Mouse (Mus musculus): Measurements from ENCODE around the gene Smarca4. TPM values are rescaled to one million over a fixed set of nuclear protein-coding genes. Genes with fewer than 3 reads are reported as not detected.

Gene Smarca4
- polyA plus RNA-seq, 1 experiment from 2014 or later = 157 TPM

DNA sequence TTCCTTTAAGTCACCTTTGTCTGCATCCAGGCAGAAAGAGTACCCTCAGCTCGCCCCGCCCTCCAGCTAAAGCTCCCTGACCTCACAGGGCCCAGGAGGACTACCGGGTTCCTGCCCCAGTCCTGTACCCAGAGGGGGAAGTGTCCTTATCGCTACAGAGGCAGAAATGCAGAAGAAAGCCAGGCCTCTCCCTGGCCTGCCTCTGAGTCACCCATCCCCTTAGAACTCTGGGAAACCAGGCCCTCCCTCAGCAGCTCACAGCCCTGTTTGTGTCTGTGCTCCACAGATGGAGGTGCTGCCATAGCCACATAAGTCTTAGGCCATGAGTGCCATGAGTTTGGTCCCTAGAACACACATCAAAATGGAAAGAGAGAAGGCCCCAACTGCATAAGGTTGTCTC lies 99.3 kb downstream of the Smarca4 start:
- 69% methylated on average over 4 of the region's 4 CpGs for WGBS
- H3K9me3 ChIP-seq = no peaks in the 10 kb centered on the region

GRCm38 (mm10) chr9:21717015-21717414 lies 101.0 kb downstream of the Smarca4 start:
- H3K36me3 ChIP-seq (replicated peaks) = peaks cover 18% of the 10 kb centered on the region
- 86% methylated on average over 2 of the region's 2 CpGs for WGBS
- no peaks in the 10 kb centered on the region for H3K9me3 ChIP-seq
- no peak for DNase-seq (ENCODE audit: low spot score)
- H3K4me3 ChIP-seq = no peak overlapping the region
- no peak overlapping the region for H3K27ac ChIP-seq (replicated peaks)
- H3K27me3 ChIP-seq (replicated peaks; ENCODE audit: low read depth, poor library complexity, severe bottlenecking) = no peaks in the 10 kb centered on the region
- H3K4me1 ChIP-seq = 0 out of 2 replicates have a peak, but pooled peaks cover 11% of the 10 kb centered on the region

More for the DNA sequence above, 99.3 kb downstream of the Smarca4 start:
- Histone ChIP-seq H3K4me1 (0 out of 2 replicates have a peak, but pooled peaks cover 6% of the 10 kb centered on the region), H3K27me3 (replicated peaks; ENCODE audit: low read depth, poor library complexity, severe bottlenecking) (no peaks in the 10 kb centered on the region), H3K27ac (replicated peaks) (no peak overlapping the region), H3K36me3 (replicated peaks) (peaks cover 18% of the 10 kb centered on the region), H3K4me3 (no peak overlapping the region)
- DNase-seq (ENCODE audit: low spot score) = no peak

DNA sequence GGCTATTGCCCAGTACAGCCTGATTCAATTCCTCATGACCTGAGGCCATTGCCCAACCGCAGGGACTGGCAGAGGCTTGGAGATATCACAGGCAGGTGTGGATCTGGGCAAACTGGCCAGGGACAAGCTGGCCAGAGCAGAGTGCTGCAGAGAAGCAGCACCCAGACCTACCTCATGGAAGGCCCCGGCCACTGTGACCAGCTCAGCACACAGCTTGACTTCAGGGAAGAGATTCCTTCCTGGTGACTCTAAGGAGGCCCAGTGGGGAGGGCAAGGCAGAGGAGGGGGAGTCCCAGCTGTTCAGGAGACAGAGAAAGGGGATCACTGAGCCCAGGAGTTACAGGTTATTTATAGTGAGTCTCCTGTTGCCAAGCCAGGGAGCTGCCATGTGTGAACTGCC lies 105.1 kb downstream of the Smarca4 start:
- WGBS = 78% methylated on average over 2 of the region's 2 CpGs

DNA sequence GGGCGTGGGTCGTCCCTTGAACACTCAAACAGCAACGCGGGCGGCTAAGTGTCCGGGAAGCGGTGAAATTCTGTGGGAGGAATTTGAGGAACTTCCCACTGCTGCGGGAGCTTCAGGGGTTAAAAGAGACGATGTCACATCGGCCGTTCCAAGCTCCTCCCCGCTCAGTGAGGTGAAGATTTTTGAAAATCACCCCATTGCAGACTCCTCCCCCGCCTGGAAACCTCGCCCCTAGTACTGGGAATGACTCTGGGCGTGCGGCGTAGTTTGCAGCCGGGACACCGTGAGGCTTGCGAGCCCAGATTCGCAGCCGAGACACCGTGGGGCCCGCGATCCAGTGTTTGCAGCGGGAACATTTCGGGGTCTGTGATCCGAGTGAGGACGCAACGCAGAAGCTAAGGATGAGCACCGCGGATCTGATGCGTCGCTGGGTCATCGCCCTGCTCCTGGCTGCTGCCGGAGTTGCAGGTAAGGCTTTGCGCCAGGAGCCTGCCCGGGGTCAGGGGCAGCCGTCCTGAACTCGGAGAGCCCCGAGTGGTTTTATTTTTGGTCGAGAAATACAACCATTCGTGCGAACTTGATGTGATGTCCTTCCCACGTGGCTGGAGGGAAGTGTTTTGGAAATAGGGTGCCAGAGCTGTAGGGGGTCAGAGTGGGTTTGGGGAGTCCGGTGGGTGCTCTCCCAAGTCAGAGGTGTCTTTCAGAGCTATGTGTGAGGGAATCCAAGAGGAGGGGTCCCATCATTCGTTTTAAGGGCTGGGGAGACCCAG lies 107.6 kb downstream of the Smarca4 start, which contains the start of gene Ldlr:
Gene Ldlr, plus strand, starts transcription at position 107 of the 770 bp plus-strand sequence.
- WGBS = under 1% methylated on average over 47 of the region's 47 CpGs

More for the DNA sequence above, 105.1 kb downstream of the Smarca4 start:
- Histone ChIP-seq H3K27ac (replicated peaks) (peak overlapping the region; percentile 91), H3K36me3 (replicated peaks) (peaks cover 15% of the 10 kb centered on the region), H3K27me3 (replicated peaks; ENCODE audit: low read depth, poor library complexity, severe bottlenecking) (no peaks in the 10 kb centered on the region), H3K4me3 (no peak overlapping the region), H3K9me3 (no peaks in the 10 kb centered on the region), H3K4me1 (peaks cover 36% of the 10 kb centered on the region)
- DNase-seq (ENCODE audit: low spot score) = no peak

GRCm38 (mm10) chr9:21724147-21724536 lies 108.2 kb downstream of the Smarca4 start:
- Histone ChIP-seq H3K9me3 (no peaks in the 10 kb centered on the region; the same call in 1 of the 2 replicates), H3K4me1 (peaks cover 39% of the 10 kb centered on the region), H3K4me3 (peak overlapping the region; percentile 71), H3K36me3 (replicated peaks) (peaks cover 46% of the 10 kb centered on the region), H3K27me3 (replicated peaks; ENCODE audit: low read depth, poor library complexity, severe bottlenecking) (no peaks in the 10 kb centered on the region), H3K27ac (replicated peaks) (peak overlapping the region; percentile 91)
- DNase-seq (ENCODE audit: low spot score) = peak; percentile 96
- under 1% methylated on average over 18 of the region's 18 CpGs for WGBS

More for the DNA sequence above, 107.6 kb downstream of the Smarca4 start, which contains the start of gene Ldlr:
- Histone ChIP-seq H3K27me3 (replicated peaks; ENCODE audit: low read depth, poor library complexity, severe bottlenecking) (no peaks in the 10 kb centered on the region), H3K9me3 (no peaks in the 10 kb centered on the region; the same call in 1 of the 2 replicates), H3K36me3 (replicated peaks) (peaks cover 40% of the 10 kb centered on the region), H3K4me3 (peak within 1 kb of the TSS; percentile 71), H3K4me1 (peaks cover 43% of the 10 kb centered on the region), H3K27ac (replicated peaks) (peak within 1 kb of the TSS; percentile 91)
- peak; percentile 91 for DNase-seq (ENCODE audit: low spot score)

GRCm38 (mm10) chr9:21725224-21726121 lies 109.5 kb downstream of the Smarca4 start:
- Histone ChIP-seq H3K27ac (replicated peaks) (peak overlapping the region; percentile 91), H3K4me1 (peaks cover 37% of the 10 kb centered on the region), H3K27me3 (replicated peaks; ENCODE audit: low read depth, poor library complexity, severe bottlenecking) (no peaks in the 10 kb centered on the region), H3K4me3 (peak overlapping the region; percentile 71), H3K9me3 (no peaks in the 10 kb centered on the region; the same call in 1 of the 2 replicates), H3K36me3 (replicated peaks) (peaks cover 59% of the 10 kb centered on the region)
- DNase-seq (ENCODE audit: low spot score) = no peak
- WGBS = 87% methylated on average over 23 of the region's 23 CpGs

- Histone ChIP-seq H3K4me1 (peaks cover 32% of the 10 kb centered on the region), H3K27me3 (replicated peaks; ENCODE audit: low read depth, poor library complexity, severe bottlenecking) (no peaks in the 10 kb centered on the region), H3K4me3 (peak overlapping the region; percentile 71; the same call in 1 of the 2 replicates), H3K27ac (replicated peaks) (0 out of 2 replicates have a peak overlapping the region, but pooled peaks have one; percentile 1), H3K36me3 (replicated peaks) (peaks cover 68% of the 10 kb centered on the region), H3K9me3 (no peaks in the 10 kb centered on the region; the same call in 1 of the 2 replicates)
- WGBS = 81% methylated on average over 14 of the region's 14 CpGs
- DNase-seq (ENCODE audit: low spot score) = no peak
Measured at GRCm38 (mm10) chr9:21726218-21726975, 110.4 kb downstream of the Smarca4 start.

- Histone ChIP-seq H3K4me1 (peaks cover 26% of the 10 kb centered on the region), H3K27me3 (replicated peaks; ENCODE audit: low read depth, poor library complexity, severe bottlenecking) (no peaks in the 10 kb centered on the region), H3K4me3 (no peak overlapping the region), H3K9me3 (no peaks in the 10 kb centered on the region; the same call in 1 of the 2 replicates), H3K27ac (replicated peaks) (no peak overlapping the region), H3K36me3 (replicated peaks) (peaks cover 88% of the 10 kb centered on the region)
- 91% methylated on average over 10 of the region's 10 CpGs for WGBS
- DNase-seq (ENCODE audit: low spot score) = no peak
Measured at GRCm38 (mm10) chr9:21728261-21728832, 112.4 kb downstream of the Smarca4 start.

- Histone ChIP-seq H3K9me3 (no peaks in the 10 kb centered on the region; the same call in 1 of the 2 replicates), H3K27ac (replicated peaks) (no peak overlapping the region), H3K4me3 (no peak overlapping the region), H3K27me3 (replicated peaks; ENCODE audit: low read depth, poor library complexity, severe bottlenecking) (no peaks in the 10 kb centered on the region), H3K36me3 (replicated peaks) (peaks cover 97% of the 10 kb centered on the region), H3K4me1 (peaks cover 25% of the 10 kb centered on the region)
- 93% methylated on average over 7 of the region's 7 CpGs for WGBS
- no peak for DNase-seq (ENCODE audit: low spot score)
Measured at GRCm38 (mm10) chr9:21729264-21729663, 113.3 kb downstream of the Smarca4 start.

DNA sequence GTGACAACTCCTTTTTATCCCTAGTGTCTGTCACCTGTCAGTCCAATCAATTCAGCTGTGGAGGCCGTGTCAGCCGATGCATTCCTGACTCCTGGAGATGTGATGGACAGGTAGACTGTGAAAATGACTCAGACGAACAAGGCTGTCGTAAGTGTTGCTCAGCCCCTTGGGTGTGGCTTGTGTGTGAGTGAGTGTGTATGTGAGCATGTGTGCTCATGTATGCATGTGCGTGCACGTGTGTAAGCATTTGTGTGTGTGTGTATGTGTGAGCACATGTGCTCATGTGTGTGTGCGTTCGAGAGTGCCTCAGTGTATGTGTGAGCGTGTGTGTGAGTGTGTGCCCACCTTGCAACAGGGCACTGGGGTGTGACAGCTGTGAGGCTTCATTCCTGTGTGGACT lies 116.3 kb downstream of the Smarca4 start:
- H3K36me3 ChIP-seq (replicated peaks) = peaks cover 100% of the 10 kb centered on the region
- no peak for DNase-seq (ENCODE audit: low spot score)
- no peak overlapping the region for H3K4me3 ChIP-seq
- WGBS = 95% methylated on average over 9 of the region's 9 CpGs
- no peak overlapping the region for H3K27ac ChIP-seq (replicated peaks)
- H3K9me3 ChIP-seq = no peaks in the 10 kb centered on the region; the same call in 1 of the 2 replicates
- H3K4me1 ChIP-seq = no peaks in the 10 kb centered on the region
- no peaks in the 10 kb centered on the region for H3K27me3 ChIP-seq (replicated peaks; ENCODE audit: low read depth, poor library complexity, severe bottlenecking)

GRCm38 (mm10) chr9:21733446-21733845 lies 117.5 kb downstream of the Smarca4 start:
- Histone ChIP-seq H3K4me3 (no peak overlapping the region), H3K9me3 (no peaks in the 10 kb centered on the region), H3K27me3 (replicated peaks; ENCODE audit: low read depth, poor library complexity, severe bottlenecking) (no peaks in the 10 kb centered on the region), H3K27ac (replicated peaks) (no peak overlapping the region), H3K36me3 (replicated peaks) (peaks cover 100% of the 10 kb centered on the region), H3K4me1 (no peaks in the 10 kb centered on the region)
- no peak for DNase-seq (ENCODE audit: low spot score)
- 94% methylated on average over 17 of the region's 17 CpGs for WGBS

Measured in embryonic facial prominence, embryonic 10.5 days (tissue).